Mouse (Mus musculus) lung, postnatal 36 days (tissue): ENCODE data around the gene Gm47791.

Source experiments
- DNase-seq: peaks from one replicate; pipeline ENCODE4 v3.0.0; 2022; ENCODE audit warnings: mixed read lengths

The Gm47791 gene

DNA sequence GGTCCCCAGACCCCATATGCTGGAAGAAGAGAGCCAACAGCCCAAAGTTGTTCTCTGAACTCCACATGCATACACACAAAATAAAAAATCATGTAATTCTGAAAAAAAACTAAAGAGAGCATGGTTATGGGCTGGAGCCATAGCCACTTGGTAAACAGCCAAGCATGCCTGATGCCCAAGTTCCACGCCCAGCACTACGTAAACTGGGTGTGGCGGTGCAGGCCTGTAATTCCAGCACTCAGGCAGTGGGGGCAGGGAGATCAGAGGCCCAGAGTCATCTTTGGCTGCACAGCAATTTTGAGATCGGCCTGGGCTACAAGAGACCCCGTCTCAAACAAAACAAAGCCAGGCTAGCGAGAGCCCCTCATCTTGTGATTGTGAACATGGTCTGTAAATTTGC, 14.5 kb upstream of the Gm47791 start:
- DNase-seq, result peak; percentile 89

GRCm38 (mm10) chr1:82783559-82783958, 12.5 kb upstream of the Gm47791 start:
- DNase-seq, result peak; percentile 83

- no peak for DNase-seq
Measured at GRCm38 (mm10) chr1:82779388-82779966, 8.4 kb upstream of the Gm47791 start.

- DNase-seq, result no peak
Measured at GRCm38 (mm10) chr1:82775293-82775692, 4.2 kb upstream of the Gm47791 start.

GRCm38 (mm10) chr1:82773208-82773607, 2.2 kb upstream of the Gm47791 start:
- DNase-seq, result no peak

GRCm38 (mm10) chr1:82772428-82772827, 1.4 kb upstream of the Gm47791 start:
- DNase-seq, result no peak

GRCm38 (mm10) chr1:82768269-82768668, 2.8 kb downstream of the Gm47791 start, which contains the start of gene Tm4sf20:
Tm4sf20 (minus strand) TSS chr1:82768461.
- no peak for DNase-seq

DNA sequence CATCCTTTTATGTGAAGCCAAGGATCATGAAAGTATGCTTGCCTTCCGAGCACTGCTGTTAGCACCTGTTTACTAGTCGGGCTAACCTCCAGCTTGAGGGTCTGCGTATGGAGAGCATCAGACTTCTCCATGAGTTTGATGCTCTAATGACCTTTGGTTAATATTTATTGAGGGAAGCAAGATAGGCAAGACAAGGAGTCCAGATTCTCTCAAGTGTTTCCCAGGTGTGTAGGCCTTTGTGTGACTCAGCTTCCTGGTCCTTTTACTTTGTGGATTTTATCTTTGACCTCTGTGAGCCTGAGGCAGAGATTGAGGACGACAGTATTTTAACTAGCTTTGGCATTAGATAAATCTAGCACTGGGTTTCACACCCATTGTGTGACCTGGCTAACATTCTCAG, 4.4 kb downstream of the Gm47791 start:
- DNase-seq, result no peak

GRCm38 (mm10) chr1:82766227-82766626, 4.8 kb downstream of the Gm47791 start:
- no peak for DNase-seq

DNA sequence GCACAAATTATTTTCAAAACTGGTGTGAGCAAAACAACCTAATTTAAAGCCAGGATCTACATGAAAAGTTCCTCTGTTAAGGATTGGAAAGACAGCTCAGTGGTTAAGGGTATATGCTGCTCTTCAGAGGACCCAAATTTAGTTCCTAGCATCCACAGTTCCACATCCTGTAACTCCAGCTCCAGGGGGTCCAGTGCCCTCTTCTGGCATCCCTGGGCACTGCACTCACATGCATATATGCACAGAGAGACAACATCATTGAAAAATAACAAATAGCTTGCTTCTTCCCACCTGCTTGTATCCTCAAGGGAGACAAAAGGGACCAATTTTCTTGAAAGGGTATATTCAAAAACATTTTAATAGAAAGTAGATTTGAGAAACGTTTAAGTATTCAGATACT, 8.8 kb downstream of the Gm47791 start:
- DNase-seq, result no peak

DNA sequence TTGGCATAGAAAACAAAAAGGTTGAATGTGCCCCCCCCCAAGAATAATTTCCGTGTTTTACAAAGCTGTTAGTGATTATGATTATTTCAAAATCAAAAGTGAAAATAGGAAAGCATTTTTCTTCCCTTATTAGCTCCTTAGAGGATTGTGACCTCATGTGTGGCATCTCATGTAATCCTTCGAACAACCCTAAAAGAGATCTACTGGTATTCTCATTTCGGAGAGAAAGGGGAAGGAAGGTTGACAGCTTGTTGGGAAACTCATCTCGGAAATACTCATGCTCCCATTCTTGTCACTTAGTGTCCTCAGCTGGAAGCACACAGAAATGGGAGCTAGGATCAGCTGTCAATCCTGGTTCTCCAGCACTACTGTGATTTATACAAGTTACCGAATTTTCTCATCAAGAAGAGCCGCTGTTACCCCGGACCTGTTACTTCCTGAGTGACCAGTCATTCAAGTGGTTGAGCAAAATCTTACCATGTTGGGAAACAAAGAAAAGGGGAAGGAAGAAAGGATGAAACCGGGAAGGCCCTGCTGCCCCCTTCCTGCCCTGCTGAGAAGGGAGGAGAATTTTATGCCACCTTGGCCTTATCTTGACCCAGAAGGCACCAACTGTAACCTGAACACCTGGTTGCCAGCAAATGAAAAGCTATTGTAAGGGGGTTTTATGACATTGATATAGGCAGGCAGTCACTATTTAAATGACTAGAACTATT, 9.4 kb downstream of the Gm47791 start:
- no peak for DNase-seq

DNA sequence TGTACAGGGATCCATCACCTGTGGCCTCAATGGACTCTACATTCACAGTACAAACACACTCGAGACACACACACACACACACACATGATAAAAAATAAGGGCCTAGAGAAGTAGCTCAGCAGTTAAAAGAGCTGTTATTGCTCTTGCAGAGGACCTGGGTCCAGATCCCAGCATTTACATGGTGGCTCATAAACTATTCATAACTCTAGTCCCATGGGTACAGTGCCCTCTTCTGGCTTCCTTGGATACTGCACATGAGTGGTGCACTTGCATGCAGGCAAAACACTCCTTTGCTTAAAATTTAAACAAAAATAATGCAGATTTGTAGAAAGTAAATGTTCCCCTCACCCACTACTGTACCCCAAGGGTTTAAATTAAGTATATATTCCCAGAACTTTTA, 11.5 kb downstream of the Gm47791 start:
- no peak for DNase-seq

DNA sequence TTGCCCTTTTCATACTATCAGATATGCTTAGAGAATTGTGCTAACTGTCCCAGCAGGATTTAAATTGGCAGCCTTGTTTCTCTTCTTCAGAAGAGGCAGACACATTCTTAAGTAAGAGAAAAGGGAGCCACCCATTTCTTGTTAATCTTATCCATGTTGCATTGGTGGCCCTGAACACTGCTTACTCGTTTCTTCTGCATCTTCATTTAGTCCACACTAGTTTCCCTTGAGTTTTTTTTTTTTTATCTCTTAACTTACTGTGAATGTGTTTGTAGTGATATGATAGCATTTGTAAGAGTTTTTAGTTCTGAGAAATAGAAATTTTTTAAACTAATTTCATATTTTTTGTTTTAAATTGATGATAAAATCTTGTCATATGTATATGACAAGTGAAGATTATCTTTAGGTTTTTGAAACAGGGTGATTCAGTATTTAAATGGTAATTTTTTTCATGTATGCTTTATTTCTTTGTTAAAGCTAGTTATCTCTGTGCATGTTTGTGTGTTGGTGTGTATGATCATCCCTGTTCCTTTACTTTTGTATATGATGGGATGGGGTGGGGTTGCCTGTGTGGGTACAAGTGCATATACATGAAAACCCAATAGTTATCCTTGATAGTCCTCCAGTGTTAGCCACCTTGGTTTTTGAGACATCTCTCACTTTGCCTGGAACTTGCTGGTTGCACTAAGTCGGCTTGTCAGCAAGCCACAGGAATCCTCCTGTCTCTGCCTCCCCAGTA, 23.2 kb downstream of the Gm47791 start:
- DNase-seq, result no peak

DNA sequence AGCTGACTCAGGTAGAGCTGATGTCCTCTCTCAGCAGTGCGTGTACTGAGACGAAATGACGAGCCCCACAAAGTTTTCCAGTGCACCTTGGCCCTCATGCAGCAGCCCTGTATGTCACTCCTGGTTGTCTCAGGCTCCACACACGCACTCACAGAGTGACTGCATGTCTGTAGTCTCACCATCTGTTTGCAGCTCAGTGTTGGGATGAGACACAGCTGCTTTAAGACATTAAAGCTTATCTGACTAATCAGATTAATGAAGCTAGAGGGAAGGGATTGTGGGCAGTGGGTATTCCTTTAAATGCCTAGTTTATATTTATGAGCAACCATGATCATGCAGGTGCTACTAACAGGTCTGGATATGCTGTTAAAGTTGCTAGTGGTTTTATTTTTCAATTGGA, 24.6 kb downstream of the Gm47791 start:
- DNase-seq, result no peak

GRCm38 (mm10) chr1:82743962-82744361, 27.1 kb downstream of the Gm47791 start:
- no peak for DNase-seq

GRCm38 (mm10) chr1:82741539-82741938, 29.5 kb downstream of the Gm47791 start:
- DNase-seq, result no peak

GRCm38 (mm10) chr1:82738066-82738465, 33.0 kb downstream of the Gm47791 start:
- DNase-seq, result no peak

DNA sequence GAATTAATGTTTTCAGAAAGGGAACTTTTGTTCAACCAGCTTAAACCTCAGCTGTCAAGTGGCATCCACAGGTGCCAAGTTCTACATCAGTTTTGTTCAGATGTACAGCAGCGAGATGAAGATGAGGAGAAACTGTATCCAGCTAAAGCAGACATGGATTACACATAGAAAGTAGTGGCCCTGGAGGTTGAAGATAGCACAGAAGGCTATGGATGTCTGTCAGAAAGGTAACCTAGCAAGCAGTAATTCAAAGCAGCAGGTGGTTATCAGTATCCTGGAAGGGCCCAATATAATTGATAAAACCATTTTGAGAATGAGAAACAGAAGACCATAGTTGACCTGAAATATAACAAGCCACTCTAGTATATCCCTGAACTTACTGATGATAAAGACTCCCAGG, 37.7 kb downstream of the Gm47791 start:
- no peak for DNase-seq

- no peak for DNase-seq
Measured at GRCm38 (mm10) chr1:82726482-82726881, 44.6 kb downstream of the Gm47791 start.

DNA sequence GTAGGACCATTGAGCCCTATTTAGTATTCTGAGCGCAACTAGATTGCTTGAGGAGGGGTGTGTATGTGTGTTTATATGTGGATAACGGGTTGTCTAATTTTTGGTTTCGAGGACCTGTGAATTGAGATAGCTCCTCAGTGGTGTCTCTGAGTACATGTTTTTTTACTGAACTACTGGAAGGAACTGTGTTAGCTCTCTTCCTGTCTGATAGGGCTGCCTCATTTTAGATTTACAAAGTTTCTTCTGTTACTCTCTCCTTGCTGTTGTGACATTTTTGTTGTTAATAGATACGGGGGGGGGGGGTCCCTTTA, 45.2 kb downstream of the Gm47791 start:
- DNase-seq, result no peak

GRCm38 (mm10) chr1:82725026-82725874, 45.8 kb downstream of the Gm47791 start:
- no peak for DNase-seq

DNA sequence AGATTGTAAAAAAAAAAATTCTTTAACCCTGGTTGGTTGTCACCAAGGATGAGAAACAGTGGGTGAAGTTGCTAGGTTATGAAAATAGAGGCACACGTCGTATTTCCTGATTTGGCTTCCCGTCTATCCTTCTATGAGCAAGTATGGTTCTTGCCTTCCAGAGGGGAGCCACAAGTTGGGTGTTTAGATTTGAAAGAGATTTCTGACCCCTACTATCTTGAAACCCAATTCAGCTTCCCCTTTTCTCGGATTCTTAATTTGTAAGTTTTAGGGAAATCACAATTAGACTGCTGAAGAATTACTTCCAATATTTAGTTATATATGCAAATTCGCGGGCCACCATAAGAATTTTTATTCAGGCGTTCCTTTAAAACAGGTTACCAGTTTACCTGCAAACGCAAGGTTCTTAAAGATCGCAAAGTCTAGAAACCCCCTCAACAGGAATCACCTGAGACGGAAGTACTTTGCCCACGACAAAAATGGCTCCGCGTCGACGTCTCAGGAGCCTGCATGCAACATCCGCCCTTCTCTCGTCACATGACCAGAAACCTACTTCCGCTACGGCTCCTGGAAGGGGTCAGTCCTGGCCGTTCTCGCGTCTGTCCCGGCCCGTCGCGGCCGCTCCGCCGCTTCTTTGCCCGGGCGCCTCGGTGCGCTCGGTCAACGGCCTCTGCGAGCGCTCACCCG, 46.6 kb downstream of the Gm47791 start, which contains the start of gene Mff:
Mff (plus strand) TSS at position 552 of the 687 bp plus-strand sequence.
- DNase-seq, result peak; percentile 96
